Mouse (Mus musculus): Measurements from ENCODE around the gene Gsdma3. TPM values are rescaled to one million over a fixed set of nuclear protein-coding genes. Genes with fewer than 3 reads are reported as not detected.
"Not testable (repeated sequence)": the region's sequence is repeated elsewhere in the genome, so short reads cannot be mapped to it uniquely, and the experiment has no call there.

The Gsdma3 gene
- total RNA-seq, 2 experiments from 2014 or later, result 0.49 to 0.76 TPM

- DNase-seq (ENCODE audit: low spot score in 2 of 2), result no peak
These were observed 37.9 kb downstream of the Gsdma3 start, which contains the start of gene Gsdma for GRCm38 (mm10) chr11:98664091-98664490. Gene Gsdma, plus strand, starts transcription at chr11:98664351.

GRCm38 (mm10) chr11:98668984-98669383 lies 42.8 kb downstream of the Gsdma3 start:
- DNase-seq (ENCODE audit: low spot score in 2 of 2), result no peak

GRCm38 (mm10) chr11:98671284-98671815 lies 45.2 kb downstream of the Gsdma3 start:
- no peak for DNase-seq (ENCODE audit: low spot score in 2 of 2)

- no peak for DNase-seq (ENCODE audit: low spot score in 2 of 2)
These were observed 45.7 kb downstream of the Gsdma3 start for GRCm38 (mm10) chr11:98671857-98672256.

- no peak for DNase-seq (ENCODE audit: low spot score in 2 of 2)
These were observed 46.3 kb downstream of the Gsdma3 start for GRCm38 (mm10) chr11:98672482-98672881.

GRCm38 (mm10) chr11:98673136-98673535 lies 47.0 kb downstream of the Gsdma3 start:
- DNase-seq (ENCODE audit: low spot score in 2 of 2), result peak in 1 of 2 experiments; percentile 52

- DNase-seq (ENCODE audit: low spot score in 2 of 2), result no peak
These were observed 49.7 kb downstream of the Gsdma3 start for GRCm38 (mm10) chr11:98675829-98676363.

GRCm38 (mm10) chr11:98680023-98680422 lies 53.9 kb downstream of the Gsdma3 start:
- DNase-seq (ENCODE audit: low spot score in 2 of 2), result no peak

GRCm38 (mm10) chr11:98680595-98680994 lies 54.4 kb downstream of the Gsdma3 start:
- DNase-seq (ENCODE audit: low spot score in 2 of 2), result not testable (repeated sequence)

- no peak for DNase-seq (ENCODE audit: low spot score in 2 of 2)
These were observed 55.0 kb downstream of the Gsdma3 start for GRCm38 (mm10) chr11:98681186-98681585.

GRCm38 (mm10) chr11:98681786-98682745 lies 55.9 kb downstream of the Gsdma3 start, which contains the start of gene Psmd3:
Gene Psmd3, plus strand, starts transcription at chr11:98682554.
- peak; percentile 87 to 94 for DNase-seq (ENCODE audit: low spot score in 2 of 2)

- no peak for DNase-seq (ENCODE audit: low spot score in 2 of 2)
These were observed 56.7 kb downstream of the Gsdma3 start for GRCm38 (mm10) chr11:98682811-98683210.

GRCm38 (mm10) chr11:98685642-98686041 lies 59.5 kb downstream of the Gsdma3 start:
- no peak for DNase-seq (ENCODE audit: low spot score in 2 of 2)

- no peak for DNase-seq (ENCODE audit: low spot score in 2 of 2)
These were observed 60.8 kb downstream of the Gsdma3 start for GRCm38 (mm10) chr11:98686976-98687375.

Other genes with a start within 250 kb of the Gsdma3 start
- 100 to 1,000 TPM; 447 to 769 TPM for gene Tcap, start 242.5 kb upstream of the Gsdma3 start, total RNA-seq (2021)
- under 1 TPM in 1 of 2 experiments, not detected in 1; 0.71 TPM for gene Pnmt, start 239.9 kb upstream of the Gsdma3 start, total RNA-seq (2021)
- gene Pgap3, start 225.9 kb upstream of the Gsdma3 start, total RNA-seq (2021), result 1 to 10 TPM; 4.6 to 5.6 TPM
- gene Erbb2, start 213.9 kb upstream of the Gsdma3 start, total RNA-seq (2021), result 10 to 100 TPM; 19.6 to 23.5 TPM
- 10 to 100 TPM; 28.0 to 29.0 TPM for gene Mien1, start 187.4 kb upstream of the Gsdma3 start, total RNA-seq (2021)
- under 1 TPM in 1 of 2 experiments, not detected in 1; 0.16 TPM for gene Grb7, start 180.0 kb upstream of the Gsdma3 start, total RNA-seq (2021)
- under 1 TPM; 0.54 to 0.74 TPM for gene Ikzf3, start 80.3 kb upstream of the Gsdma3 start, total RNA-seq (2021)
- gene Zpbp2, start 75.3 kb upstream of the Gsdma3 start, total RNA-seq (2021), result not detected
- gene Ormdl3, start 39.0 kb upstream of the Gsdma3 start, total RNA-seq (2021), result 10 to 100 TPM; 28.0 to 28.3 TPM
- not detected for gene Lrrc3c, start 28.1 kb upstream of the Gsdma3 start, total RNA-seq (2021)
- 10 to 100 TPM; 11.0 to 13.9 TPM for gene Gm12355, start 699 bp upstream of the Gsdma3 start, total RNA-seq (2021)
- gene Gsdma2, start 20.4 kb downstream of the Gsdma3 start, total RNA-seq (2021), result not detected
- not detected for gene Gsdma, start 38.0 kb downstream of the Gsdma3 start, total RNA-seq (2021)
- 100 to 1,000 TPM; 130 to 140 TPM for gene Psmd3, start 56.2 kb downstream of the Gsdma3 start, total RNA-seq (2021)
- gene Csf3, start 74.9 kb downstream of the Gsdma3 start, total RNA-seq (2021), result not detected
- gene Med24, start 103.1 kb downstream of the Gsdma3 start, total RNA-seq (2021), result 10 to 100 TPM; 47.8 to 58.0 TPM
- 100 to 1,000 TPM; 225 TPM for gene Thra, start 114.3 kb downstream of the Gsdma3 start, total RNA-seq (2021)
- 10 to 100 TPM; 26.7 to 34.2 TPM for gene Nr1d1, start 149.0 kb downstream of the Gsdma3 start, total RNA-seq (2021)
- 10 to 100 TPM; 79.3 to 83.9 TPM for gene Msl1, start 169.2 kb downstream of the Gsdma3 start, total RNA-seq (2021)
- 10 to 100 TPM; 28.3 to 31.6 TPM for gene Casc3, start 178.5 kb downstream of the Gsdma3 start, total RNA-seq (2021)
- gene Rapgefl1, start 210.4 kb downstream of the Gsdma3 start, total RNA-seq (2021), result 1 to 10 TPM; 3.4 to 4.3 TPM
- 10 to 100 TPM in 1 of 2 experiments, 1 to 10 TPM in 1; 8.3 to 11.0 TPM for gene Wipf2, start 237.3 kb downstream of the Gsdma3 start, total RNA-seq (2021)